Mouse (Mus musculus): ENCODE results near the gene Ppp2r5a. TPM values are rescaled to one million over a fixed set of nuclear protein-coding genes. Genes with fewer than 3 reads are reported as not detected.

Gene Ppp2r5a
- total RNA-seq, 1 experiment from 2014 or later, result 135 TPM

- no peak for ATAC-seq (replicated peaks in 1 of 2; ENCODE audit: insufficient read depth in 1 of 2, low FRiP score in 2 of 2, low TSS enrichment in 1 of 2, low read depth in 1 of 2, poor library complexity in 2 of 2, severe bottlenecking in 2 of 2)
Measured at GRCm38 (mm10) chr1:191396446-191396845, 6.6 kb downstream of the Ppp2r5a start.

GRCm38 (mm10) chr1:191395871-191396433 is 7.1 kb downstream of the Ppp2r5a start:
- no peak for ATAC-seq (replicated peaks in 1 of 2; ENCODE audit: insufficient read depth in 1 of 2, low FRiP score in 2 of 2, low TSS enrichment in 1 of 2, low read depth in 1 of 2, poor library complexity in 2 of 2, severe bottlenecking in 2 of 2)

- no peak for ATAC-seq (replicated peaks in 1 of 2; ENCODE audit: insufficient read depth in 1 of 2, low FRiP score in 2 of 2, low TSS enrichment in 1 of 2, low read depth in 1 of 2, poor library complexity in 2 of 2, severe bottlenecking in 2 of 2)
Measured at GRCm38 (mm10) chr1:191395200-191395599, 7.9 kb downstream of the Ppp2r5a start.

- ATAC-seq (replicated peaks in 1 of 2; ENCODE audit: insufficient read depth in 1 of 2, low FRiP score in 2 of 2, low TSS enrichment in 1 of 2, low read depth in 1 of 2, poor library complexity in 2 of 2, severe bottlenecking in 2 of 2), result no peak
Measured at GRCm38 (mm10) chr1:191394126-191394525, 8.9 kb downstream of the Ppp2r5a start.

GRCm38 (mm10) chr1:191393536-191393935 is 9.5 kb downstream of the Ppp2r5a start:
- no peak for ATAC-seq (replicated peaks in 1 of 2; ENCODE audit: insufficient read depth in 1 of 2, low FRiP score in 2 of 2, low TSS enrichment in 1 of 2, low read depth in 1 of 2, poor library complexity in 2 of 2, severe bottlenecking in 2 of 2)

- peak; percentile 74 to 94 for ATAC-seq (replicated peaks in 1 of 2; ENCODE audit: insufficient read depth in 1 of 2, low FRiP score in 2 of 2, low TSS enrichment in 1 of 2, low read depth in 1 of 2, poor library complexity in 2 of 2, severe bottlenecking in 2 of 2)
Measured at GRCm38 (mm10) chr1:191391311-191391710, 11.8 kb downstream of the Ppp2r5a start.

GRCm38 (mm10) chr1:191384786-191385430 is 18.2 kb downstream of the Ppp2r5a start:
- no peak for ATAC-seq (replicated peaks in 1 of 2; ENCODE audit: insufficient read depth in 1 of 2, low FRiP score in 2 of 2, low TSS enrichment in 1 of 2, low read depth in 1 of 2, poor library complexity in 2 of 2, severe bottlenecking in 2 of 2)

- ATAC-seq (replicated peaks in 1 of 2; ENCODE audit: insufficient read depth in 1 of 2, low FRiP score in 2 of 2, low TSS enrichment in 1 of 2, low read depth in 1 of 2, poor library complexity in 2 of 2, severe bottlenecking in 2 of 2), result peak in 1 of 2 experiments; percentile 53; a peak in 1 of 4 replicates
Measured at GRCm38 (mm10) chr1:191381955-191382736, 20.9 kb downstream of the Ppp2r5a start.

- no peak for ATAC-seq (replicated peaks in 1 of 2; ENCODE audit: insufficient read depth in 1 of 2, low FRiP score in 2 of 2, low TSS enrichment in 1 of 2, low read depth in 1 of 2, poor library complexity in 2 of 2, severe bottlenecking in 2 of 2)
Measured at GRCm38 (mm10) chr1:191380843-191381242, 22.2 kb downstream of the Ppp2r5a start.

- no peak for ATAC-seq (replicated peaks in 1 of 2; ENCODE audit: insufficient read depth in 1 of 2, low FRiP score in 2 of 2, low TSS enrichment in 1 of 2, low read depth in 1 of 2, poor library complexity in 2 of 2, severe bottlenecking in 2 of 2)
Measured at GRCm38 (mm10) chr1:191378080-191378479, 25.0 kb downstream of the Ppp2r5a start.

GRCm38 (mm10) chr1:191375644-191375998 is 27.5 kb downstream of the Ppp2r5a start:
- no peak for ATAC-seq (replicated peaks in 1 of 2; ENCODE audit: insufficient read depth in 1 of 2, low FRiP score in 2 of 2, low TSS enrichment in 1 of 2, low read depth in 1 of 2, poor library complexity in 2 of 2, severe bottlenecking in 2 of 2)

- ATAC-seq (replicated peaks in 1 of 2; ENCODE audit: insufficient read depth in 1 of 2, low FRiP score in 2 of 2, low TSS enrichment in 1 of 2, low read depth in 1 of 2, poor library complexity in 2 of 2, severe bottlenecking in 2 of 2), result no peak
Measured at GRCm38 (mm10) chr1:191374993-191375643, 28.0 kb downstream of the Ppp2r5a start.

GRCm38 (mm10) chr1:191369140-191369539 is 33.9 kb downstream of the Ppp2r5a start:
- ATAC-seq (replicated peaks in 1 of 2; ENCODE audit: insufficient read depth in 1 of 2, low FRiP score in 2 of 2, low TSS enrichment in 1 of 2, low read depth in 1 of 2, poor library complexity in 2 of 2, severe bottlenecking in 2 of 2), result no peak

- no peak for ATAC-seq (replicated peaks in 1 of 2; ENCODE audit: insufficient read depth in 1 of 2, low FRiP score in 2 of 2, low TSS enrichment in 1 of 2, low read depth in 1 of 2, poor library complexity in 2 of 2, severe bottlenecking in 2 of 2)
Measured at GRCm38 (mm10) chr1:191368193-191368592, 34.9 kb downstream of the Ppp2r5a start.

GRCm38 (mm10) chr1:191364477-191364876 is 38.6 kb downstream of the Ppp2r5a start:
- ATAC-seq (replicated peaks in 1 of 2; ENCODE audit: insufficient read depth in 1 of 2, low FRiP score in 2 of 2, low TSS enrichment in 1 of 2, low read depth in 1 of 2, poor library complexity in 2 of 2, severe bottlenecking in 2 of 2), result peak; percentile 49 to 67; a peak in 2 of 4 replicates

GRCm38 (mm10) chr1:191362412-191362811 is 40.7 kb downstream of the Ppp2r5a start:
- ATAC-seq (replicated peaks in 1 of 2; ENCODE audit: insufficient read depth in 1 of 2, low FRiP score in 2 of 2, low TSS enrichment in 1 of 2, low read depth in 1 of 2, poor library complexity in 2 of 2, severe bottlenecking in 2 of 2), result no peak

GRCm38 (mm10) chr1:191359478-191359877 is 43.6 kb downstream of the Ppp2r5a start:
- no peak for ATAC-seq (replicated peaks in 1 of 2; ENCODE audit: insufficient read depth in 1 of 2, low FRiP score in 2 of 2, low TSS enrichment in 1 of 2, low read depth in 1 of 2, poor library complexity in 2 of 2, severe bottlenecking in 2 of 2)

GRCm38 (mm10) chr1:191356936-191357335 is 46.1 kb downstream of the Ppp2r5a start:
- ATAC-seq (replicated peaks in 1 of 2; ENCODE audit: insufficient read depth in 1 of 2, low FRiP score in 2 of 2, low TSS enrichment in 1 of 2, low read depth in 1 of 2, poor library complexity in 2 of 2, severe bottlenecking in 2 of 2), result no peak

Data from hematopoietic stem cell, adult 5-6 weeks (primary cell).